Mouse (Mus musculus): ENCODE results near the gene Tmbim4.

GRCm38 (mm10) chr10:120191165-120191564 is 10.2 kb upstream of the Tmbim4 start:
- TF ChIP-seq CTCF (IDR thresholded peaks at IDR 0.05; ENCODE audit: low read depth, low read length) (no peak), POLR2A (IDR thresholded peaks at IDR 0.05; ENCODE audit: insufficient read depth, low read length) (no peak)
